Comparison of ENCODE assay signal across 30 mouse cellular contexts in the genomic region with DNA sequence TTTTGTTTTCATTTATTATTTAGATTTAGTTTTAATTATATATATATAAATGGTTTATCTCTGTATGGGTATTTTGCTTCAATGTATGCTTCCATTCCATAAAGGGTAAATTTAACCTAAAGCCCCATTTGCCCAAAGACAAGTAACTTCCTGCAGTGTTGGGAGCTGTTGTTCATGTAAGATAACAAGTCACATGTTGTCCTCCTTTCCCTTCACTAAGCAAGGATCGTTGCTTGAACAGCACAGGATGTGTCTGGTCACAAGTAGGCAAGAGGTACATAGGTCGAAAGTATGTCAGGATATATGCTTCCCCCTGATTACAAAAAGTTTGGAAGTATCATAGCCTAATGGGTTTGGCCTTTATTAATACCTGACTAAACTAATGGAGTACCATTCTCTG.
"Had no signal": no experiment of that assay in that cellular context is flagged by ENCODE, and none has a peak within 500 bp of the region (broad histone marks: within the 10 kb centered on the region; RNA-seq: fewer than 3 reads in every experiment).

No protein-coding gene starts in this region.

- H3K27me3 ChIP-seq: limb, embryonic 12.5 days; limb, embryonic 13.5 days; limb, embryonic 15.5 days; liver, embryonic 12.5 days; liver, embryonic 13.5 days; liver, embryonic 15.5 days; lung, embryonic 15.5 days; megakaryocyte, embryonic 14.5 days; midbrain, embryonic 12.5 days; midbrain, embryonic 13.5 days; midbrain, embryonic 15.5 days; neural tube, embryonic 12.5 days; neural tube, embryonic 13.5 days had no signal

- H3K27ac ChIP-seq: limb, embryonic 10.5 days; limb, embryonic 12.5 days; limb, embryonic 13.5 days; limb, embryonic 15.5 days; liver, embryonic 12.5 days; liver, embryonic 13.5 days; liver, embryonic 14.5 days; liver, embryonic 15.5 days; lung, embryonic 15.5 days; macrophage; midbrain, embryonic 10.5 days; midbrain, embryonic 12.5 days; midbrain, embryonic 13.5 days; midbrain, embryonic 15.5 days; neural tube, embryonic 12.5 days; neural tube, embryonic 13.5 days had no signal

- H3K9ac ChIP-seq: limb, embryonic 12.5 days; limb, embryonic 13.5 days; limb, embryonic 15.5 days; liver, embryonic 12.5 days; liver, embryonic 13.5 days; liver, embryonic 14.5 days; liver, embryonic 15.5 days; liver, postnatal 0 days; lung, embryonic 14.5 days; lung, embryonic 15.5 days; midbrain, embryonic 12.5 days; midbrain, embryonic 13.5 days; midbrain, embryonic 15.5 days; neural tube, embryonic 12.5 days; neural tube, embryonic 13.5 days had no signal

- H3K4me1 ChIP-seq: limb, embryonic 10.5 days; limb, embryonic 12.5 days; limb, embryonic 13.5 days; limb, embryonic 15.5 days; liver, embryonic 12.5 days; liver, embryonic 13.5 days; liver, embryonic 15.5 days; lung, embryonic 15.5 days; midbrain, embryonic 10.5 days; midbrain, embryonic 12.5 days; midbrain, embryonic 13.5 days; midbrain, embryonic 15.5 days; neural tube, embryonic 12.5 days; neural tube, embryonic 13.5 days had no signal

- H3K9me3 ChIP-seq: limb, embryonic 10.5 days; limb, embryonic 12.5 days; limb, embryonic 13.5 days; limb, embryonic 15.5 days; liver, embryonic 12.5 days; liver, embryonic 13.5 days; liver, embryonic 15.5 days; lung, embryonic 15.5 days; midbrain, embryonic 10.5 days; midbrain, embryonic 12.5 days; midbrain, embryonic 13.5 days; midbrain, embryonic 15.5 days; neural tube, embryonic 12.5 days; neural tube, embryonic 13.5 days had no signal

- DNase-seq: liver; liver, embryonic 13.5 days; liver, postnatal 0 days; lung, adult 18-20 months; lung, adult 2 months; lung, embryonic 14.5 days; lung, postnatal 10 days; lung, postnatal 14 days; lung, postnatal 36 days; lung, postnatal 4 days; midbrain, embryonic 14.5 days had no signal

- ATAC-seq: liver, embryonic 12.5 days; liver, postnatal 0 days; lung, postnatal 0 days; midbrain, embryonic 13.5 days; midbrain, embryonic 15.5 days; midbrain, embryonic 16.5 days had no signal

- H3K36me3 ChIP-seq: limb, embryonic 10.5 days; limb, embryonic 12.5 days; limb, embryonic 13.5 days; limb, embryonic 15.5 days; liver, embryonic 12.5 days; liver, embryonic 13.5 days; liver, embryonic 15.5 days; lung, embryonic 15.5 days; midbrain, embryonic 10.5 days; midbrain, embryonic 12.5 days; midbrain, embryonic 13.5 days; midbrain, embryonic 15.5 days; neural tube, embryonic 12.5 days; neural tube, embryonic 13.5 days had no signal

- H3K4me3 ChIP-seq: limb, embryonic 10.5 days; limb, embryonic 12.5 days; limb, embryonic 13.5 days; limb, embryonic 15.5 days; liver, embryonic 12.5 days; liver, embryonic 13.5 days; liver, embryonic 15.5 days; lung, embryonic 15.5 days; megakaryocyte, embryonic 14.5 days; midbrain, embryonic 10.5 days; midbrain, embryonic 12.5 days; midbrain, embryonic 13.5 days; midbrain, embryonic 15.5 days; myocyte; neural tube, embryonic 12.5 days; neural tube, embryonic 13.5 days had no signal
